Mouse (Mus musculus) E14TG2a.4 (cell line): ENCODE results near the gene Tpm3.

ENCODE experiments used
- H3K27me3 ChIP-seq: 2 replicates; pipeline ENCODE4 v1.6.1; 2014; ENCODE audit warnings: low read length, control low read depth; ENCODE audit not compliant: insufficient read depth
- H3K36me3 ChIP-seq: 2 replicates; pipeline ENCODE4 v1.6.1; 2014; ENCODE audit warnings: low read length, control low read depth; ENCODE audit not compliant: insufficient read depth
- H3K4me1 ChIP-seq: replicated peaks from 2 replicates; pipeline ENCODE4 v1.6.1; 2014; ENCODE audit warnings: low read depth, low read length, control low read depth
- H3K4me3 ChIP-seq: replicated peaks from 2 replicates; pipeline ENCODE4 v1.5.1; 2014; ENCODE audit warnings: mild to moderate bottlenecking, low read length
- H3K9me3 ChIP-seq: 2 replicates; pipeline ENCODE4 v1.6.1; 2014; ENCODE audit warnings: low read length, control low read depth
- CTCF ChIP-seq: conservative IDR thresholded peaks from 2 replicates; pipeline ENCODE4 v1.5.1; 2014; ENCODE audit warnings: low read length
- NANOG ChIP-seq: IDR thresholded peaks from 2 replicates; pipeline ENCODE4 v1.6.1; 2014; ENCODE audit warnings: borderline replicate concordance, low read length, mixed read lengths
- POU5F1 ChIP-seq: IDR thresholded peaks from 2 replicates; pipeline ENCODE4 v1.6.1; 2014; ENCODE audit warnings: low read length, borderline replicate concordance

Tpm3 gene

GRCm38 (mm10) chr3:90072294-90072693, at the start of gene Tpm3:
Gene Tpm3, plus strand, starts transcription at chr3:90072649.
- no peaks in the 10 kb centered on the region for H3K9me3 ChIP-seq
- no peak within 1 kb of the TSS for H3K4me3 ChIP-seq
- peaks cover 3% of the 10 kb centered on the region; the same call in 1 of the 2 replicates for H3K27me3 ChIP-seq
- no peak for TF ChIP-seq CTCF
- TF ChIP-seq POU5F1, result no peak
- no peak for TF ChIP-seq NANOG
- 0 out of 2 replicates have a peak, but pooled peaks cover under 1% of the 10 kb centered on the region for H3K36me3 ChIP-seq
- peaks cover 20% of the 10 kb centered on the region for H3K4me1 ChIP-seq

GRCm38 (mm10) chr3:90034653-90035052, 37.8 kb upstream of the Tpm3 start:
- peaks cover 99% of the 10 kb centered on the region for H3K36me3 ChIP-seq
- no peak overlapping the region for H3K4me3 ChIP-seq
- H3K9me3 ChIP-seq, result no peaks in the 10 kb centered on the region
- TF ChIP-seq POU5F1 (no peak), CTCF (no peak), NANOG (no peak)
- no peaks in the 10 kb centered on the region for H3K27me3 ChIP-seq
- H3K4me1 ChIP-seq, result no peaks in the 10 kb centered on the region

- TF ChIP-seq CTCF, result no peak
- TF ChIP-seq NANOG, result no peak
- no peak for TF ChIP-seq POU5F1
- H3K27me3 ChIP-seq, result no peaks in the 10 kb centered on the region
- no peaks in the 10 kb centered on the region for H3K9me3 ChIP-seq
These were observed 36.2 kb upstream of the Tpm3 start for GRCm38 (mm10) chr3:90036263-90036662.

GRCm38 (mm10) chr3:90049691-90050090, 22.8 kb upstream of the Tpm3 start:
- Histone ChIP-seq H3K27me3 (no peaks in the 10 kb centered on the region), H3K4me3 (no peak overlapping the region)
- TF ChIP-seq POU5F1 (no peak), CTCF (no peak), NANOG (no peak)

More at GRCm38 (mm10) chr3:90036263-90036662, 36.2 kb upstream of the Tpm3 start:
- Histone ChIP-seq H3K4me3 (no peak overlapping the region), H3K36me3 (peaks cover 99% of the 10 kb centered on the region), H3K4me1 (no peaks in the 10 kb centered on the region)

GRCm38 (mm10) chr3:90051441-90052350, 20.8 kb upstream of the Tpm3 start, which contains the start of gene 4933434E20Rik:
Gene 4933434E20Rik, plus strand, starts transcription at chr3:90051636.
- Histone ChIP-seq H3K4me3 (peak within 1 kb of the TSS; percentile 90), H3K9me3 (no peaks in the 10 kb centered on the region), H3K36me3 (peaks cover 51% of the 10 kb centered on the region), H3K27me3 (no peaks in the 10 kb centered on the region), H3K4me1 (peaks cover 36% of the 10 kb centered on the region)
- TF ChIP-seq CTCF (no peak), POU5F1 (no peak), NANOG (no peak)

More at GRCm38 (mm10) chr3:90049691-90050090, 22.8 kb upstream of the Tpm3 start:
- Histone ChIP-seq H3K4me1 (peaks cover 30% of the 10 kb centered on the region), H3K36me3 (peaks cover 50% of the 10 kb centered on the region), H3K9me3 (no peaks in the 10 kb centered on the region)

GRCm38 (mm10) chr3:90052351-90053241, 19.9 kb upstream of the Tpm3 start, which contains the start of gene Ubap2l:
Gene Ubap2l, minus strand, starts transcription at chr3:90052628.
- Histone ChIP-seq H3K4me1 (peaks cover 36% of the 10 kb centered on the region), H3K36me3 (peaks cover 51% of the 10 kb centered on the region), H3K4me3 (peak within 1 kb of the TSS; percentile 96), H3K9me3 (no peaks in the 10 kb centered on the region), H3K27me3 (no peaks in the 10 kb centered on the region)
- TF ChIP-seq CTCF, result no peak
- TF ChIP-seq POU5F1, result no peak
- no peak for TF ChIP-seq NANOG

- Histone ChIP-seq H3K4me1 (peaks cover 18% of the 10 kb centered on the region), H3K4me3 (no peak overlapping the region), H3K27me3 (no peaks in the 10 kb centered on the region), H3K9me3 (no peaks in the 10 kb centered on the region), H3K36me3 (peaks cover 94% of the 10 kb centered on the region)
- TF ChIP-seq CTCF (no peak), POU5F1 (no peak), NANOG (no peak)
These were observed 10.9 kb upstream of the Tpm3 start for GRCm38 (mm10) chr3:90061549-90061948.

- peaks cover 91% of the 10 kb centered on the region for H3K36me3 ChIP-seq
- no peak overlapping the region for H3K4me3 ChIP-seq
- H3K9me3 ChIP-seq, result no peaks in the 10 kb centered on the region
- no peaks in the 10 kb centered on the region for H3K27me3 ChIP-seq
- TF ChIP-seq NANOG (no peak), CTCF (no peak), POU5F1 (no peak)
- peaks cover 18% of the 10 kb centered on the region for H3K4me1 ChIP-seq
These were observed 9.9 kb upstream of the Tpm3 start for GRCm38 (mm10) chr3:90062539-90062938.
